Mouse (Mus musculus): Measurements from ENCODE around the gene Fkbpl.

The Fkbpl gene

DNA sequence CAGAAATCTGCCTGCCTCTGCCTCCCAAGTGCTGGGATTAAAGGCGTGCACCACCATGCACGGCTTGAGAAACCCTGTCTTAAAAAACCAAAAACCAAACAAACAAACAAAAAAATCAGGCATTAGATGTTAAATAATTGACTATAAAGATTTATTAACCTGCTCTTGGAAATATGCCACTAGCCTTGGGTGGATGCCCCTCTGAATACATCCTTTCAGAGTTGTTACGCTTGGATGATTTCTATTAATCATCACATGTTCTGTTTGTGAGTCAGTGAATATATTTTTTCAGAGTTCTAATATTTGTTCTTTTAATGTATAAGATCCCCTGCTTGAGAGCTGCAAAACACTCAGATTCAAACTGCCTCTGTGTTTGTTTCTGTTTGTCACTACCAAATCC, 19.6 kb upstream of the Fkbpl start:
- in situ Hi-C loops (cut with MboI; ENCODE audit: low pct_unique_long_range_greater_than_20kb in 1 of 2, low sequenced_read_pairs in 2 of 2, unreplicated experiment in 1 of 2) = loop anchor here in 1 of 2 experiments (5.0 kb wide), 1 partner anchor 48 kb away; no protein-coding TSS in a partner anchor

DNA sequence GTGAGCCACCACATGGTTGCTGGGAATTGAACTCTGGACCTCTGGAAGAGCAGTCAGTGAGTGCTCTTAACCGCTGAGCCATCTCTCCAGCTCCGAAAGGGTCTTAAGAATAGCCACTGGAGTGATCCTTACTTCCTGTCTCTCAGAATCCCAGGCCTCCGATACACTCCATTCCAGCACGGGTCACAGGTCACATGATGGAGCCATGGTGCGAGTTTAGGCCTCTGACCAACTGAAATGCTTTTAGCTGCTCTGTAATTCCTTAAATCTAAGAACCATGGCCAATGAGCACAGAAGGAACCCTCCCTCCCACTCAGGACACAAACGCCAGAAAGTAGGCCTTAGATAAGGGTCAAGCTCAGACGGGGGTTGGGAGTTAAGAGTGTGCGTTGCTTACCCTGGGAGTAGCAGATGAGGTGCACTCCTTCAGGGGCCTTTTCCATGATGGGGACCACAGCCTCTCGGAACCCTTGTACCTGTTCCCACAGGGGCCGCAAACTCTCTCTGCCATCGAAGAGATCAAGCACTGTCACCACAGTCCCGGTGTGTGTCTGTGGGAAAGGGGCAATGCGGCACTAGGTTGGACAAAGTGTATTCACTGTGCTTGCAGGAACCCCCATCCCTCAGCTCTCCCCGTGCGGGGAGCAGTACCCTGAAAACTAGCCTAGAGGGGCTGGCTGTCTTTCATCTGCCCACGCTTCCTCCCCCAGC, 18.3 kb upstream of the Fkbpl start:
- in situ Hi-C loops (cut with MboI; ENCODE audit: low pct_unique_long_range_greater_than_20kb in 1 of 2, low sequenced_read_pairs in 2 of 2, unreplicated experiment in 1 of 2) = loop anchor here in 1 of 2 experiments (5.0 kb wide), 1 partner anchor 49 kb away; no protein-coding TSS in a partner anchor

DNA sequence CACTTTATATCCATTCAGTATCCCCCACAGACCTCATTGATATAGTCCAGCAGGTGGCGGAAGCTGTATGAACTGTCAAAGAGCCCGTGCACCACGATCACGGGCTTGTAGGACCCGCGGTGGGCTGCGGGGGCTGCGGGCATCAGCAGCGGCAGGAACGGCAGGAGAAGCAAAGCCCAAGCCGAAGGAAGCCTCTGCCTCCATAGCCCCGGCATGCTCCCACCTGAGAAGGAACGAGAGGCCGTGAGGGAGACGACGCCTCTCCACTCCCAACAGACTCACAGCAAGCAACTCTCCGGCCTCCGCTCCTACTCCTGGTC, 17.8 kb upstream of the Fkbpl start:
- in situ Hi-C loops (cut with MboI; ENCODE audit: low pct_unique_long_range_greater_than_20kb in 1 of 2, low sequenced_read_pairs in 2 of 2, unreplicated experiment in 1 of 2) = loop anchor here in 1 of 2 experiments (5.0 kb wide), 1 partner anchor 49 kb away; no protein-coding TSS in a partner anchor

DNA sequence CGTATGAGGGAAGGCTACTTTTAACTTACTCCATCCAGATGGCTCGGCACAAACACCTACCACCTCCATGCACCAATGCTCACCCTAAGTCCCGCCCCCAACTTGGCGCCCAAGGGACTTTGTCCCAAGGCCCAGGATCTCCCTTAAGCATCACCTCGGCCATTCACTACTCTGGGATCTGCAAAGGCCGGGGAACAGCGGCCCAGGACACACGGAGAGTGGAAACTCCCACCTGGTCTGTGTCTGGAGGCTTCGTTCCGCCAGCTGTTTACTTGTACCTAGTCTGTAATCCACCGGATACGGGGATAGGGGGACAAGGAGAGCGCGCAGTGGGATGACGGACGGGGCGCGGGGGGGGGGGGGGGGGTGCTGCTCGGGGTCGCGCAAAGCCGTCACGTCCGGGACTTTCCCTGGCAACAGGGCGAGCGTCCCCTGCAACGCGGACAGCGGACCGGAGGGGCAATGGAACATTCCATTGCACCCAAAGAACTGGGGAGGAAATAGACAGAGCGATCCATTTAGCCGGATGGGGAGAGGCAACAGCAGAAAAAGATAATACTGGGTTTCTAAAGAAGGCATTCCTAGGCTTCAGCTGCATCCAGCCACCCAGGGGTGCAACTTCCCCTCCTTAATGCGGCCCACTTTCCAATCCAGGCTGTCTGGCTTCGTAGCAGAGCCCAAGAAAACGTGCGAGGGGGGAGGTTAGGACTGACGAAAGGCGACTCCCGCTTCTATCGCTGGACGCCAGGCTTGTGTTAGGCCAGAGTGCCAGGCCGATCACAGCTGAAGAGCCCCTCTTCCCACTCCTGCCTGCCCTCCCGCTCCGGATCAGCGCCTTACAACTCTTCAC, 17.2 kb upstream of the Fkbpl start:
- in situ Hi-C loops (cut with MboI; ENCODE audit: low pct_unique_long_range_greater_than_20kb in 1 of 2, low sequenced_read_pairs in 2 of 2, unreplicated experiment in 1 of 2) = loop anchor here in 1 of 2 experiments (5.0 kb wide), 1 partner anchor 50 kb away; no protein-coding TSS in a partner anchor

DNA sequence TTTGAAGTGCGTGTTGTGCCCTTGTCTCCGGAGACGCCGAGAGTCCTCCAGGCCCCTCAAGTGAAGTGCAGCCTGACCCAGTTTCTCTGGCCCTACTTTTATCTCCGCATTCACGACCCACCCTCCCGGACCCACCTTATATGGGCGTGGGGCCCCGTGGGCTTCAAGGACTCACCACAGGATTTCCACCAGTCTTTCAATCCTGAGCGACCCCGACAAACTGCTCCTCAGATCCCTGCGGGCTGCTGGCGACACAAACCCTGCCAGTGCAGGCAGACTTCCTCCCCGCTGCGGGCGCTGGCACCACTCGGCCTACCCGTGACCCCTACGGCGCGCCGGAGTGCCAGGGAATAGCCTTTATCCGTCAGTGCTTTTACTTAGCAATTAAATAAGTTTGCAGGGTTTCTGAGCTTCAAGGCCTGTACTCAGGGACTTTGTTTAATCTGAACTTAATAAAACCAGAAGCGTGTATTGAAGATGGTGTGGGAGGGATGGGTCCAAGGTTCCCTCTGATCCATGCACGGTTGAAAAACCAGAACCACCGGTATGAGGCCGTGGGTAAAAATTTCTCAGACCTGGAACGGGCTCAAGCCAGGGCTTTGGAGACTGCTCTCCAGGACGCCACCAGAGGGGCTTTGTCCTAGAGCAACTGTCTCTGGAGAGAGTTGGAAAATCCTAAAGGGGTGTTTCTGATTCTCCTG, 16.5 kb upstream of the Fkbpl start, which contains the start of gene Ppt2:
Gene Ppt2, minus strand, starts transcription at position 568 of the 701 bp plus-strand sequence.
- in situ Hi-C loops (cut with MboI; ENCODE audit: low pct_unique_long_range_greater_than_20kb in 1 of 2, low sequenced_read_pairs in 2 of 2, unreplicated experiment in 1 of 2) = loop anchor here in 1 of 2 experiments (5.0 kb wide), 1 partner anchor 51 kb away; no protein-coding TSS in a partner anchor

DNA sequence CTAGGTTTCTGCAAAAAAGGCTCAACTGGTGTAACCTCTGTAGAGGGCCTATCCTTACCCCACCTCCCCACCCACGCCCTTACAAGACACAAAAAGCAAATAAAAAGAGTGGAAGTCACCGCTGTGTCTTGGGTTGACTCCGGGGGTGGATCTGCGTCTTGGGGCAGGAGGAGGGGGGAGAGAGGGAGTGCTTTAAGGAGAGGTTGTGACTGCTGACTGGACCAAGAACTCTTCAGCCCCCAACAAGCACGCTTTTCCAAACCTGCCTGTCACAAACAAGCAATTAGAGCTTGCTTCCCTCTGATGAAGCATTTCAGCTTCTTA, 16.0 kb upstream of the Fkbpl start:
- in situ Hi-C loops (cut with MboI; ENCODE audit: low pct_unique_long_range_greater_than_20kb in 1 of 2, low sequenced_read_pairs in 2 of 2, unreplicated experiment in 1 of 2) = loop anchor here in 1 of 2 experiments (5.0 kb wide), 1 partner anchor 51 kb away; no protein-coding TSS in a partner anchor

DNA sequence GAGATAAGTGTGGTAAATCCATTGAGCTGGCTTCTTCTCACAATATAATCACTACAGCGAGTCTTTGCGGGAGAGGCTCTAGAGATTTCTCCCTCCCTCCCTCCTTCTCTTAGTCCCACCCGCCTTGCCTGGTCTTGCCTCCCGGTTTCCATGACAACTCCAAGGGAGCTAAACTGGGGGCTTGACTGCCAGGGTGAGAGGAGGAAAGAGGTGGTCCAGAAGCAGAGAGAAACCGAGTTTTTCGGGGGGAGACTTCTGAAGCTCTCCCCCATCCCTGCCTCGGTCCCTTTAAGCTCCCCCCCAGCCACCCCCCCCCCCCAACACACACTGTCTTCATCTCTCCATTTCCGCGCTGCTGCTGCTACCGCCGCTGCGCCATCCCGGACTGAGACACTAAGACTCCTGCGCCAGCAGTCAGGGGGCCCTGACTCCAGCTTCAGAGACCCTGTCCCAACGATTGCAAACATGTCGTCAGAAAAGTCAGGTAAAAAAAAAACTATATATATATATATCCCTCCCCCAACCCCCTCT, 15.3 kb upstream of the Fkbpl start, which contains the start of gene Prrt1:
Gene Prrt1, plus strand, starts transcription at position 313 of the 531 bp plus-strand sequence.
- in situ Hi-C loops (cut with MboI; ENCODE audit: low pct_unique_long_range_greater_than_20kb in 1 of 2, low sequenced_read_pairs in 2 of 2, unreplicated experiment in 1 of 2) = loop anchor here in 1 of 2 experiments (5.0 kb wide), 1 partner anchor 52 kb away; no protein-coding TSS in a partner anchor

DNA sequence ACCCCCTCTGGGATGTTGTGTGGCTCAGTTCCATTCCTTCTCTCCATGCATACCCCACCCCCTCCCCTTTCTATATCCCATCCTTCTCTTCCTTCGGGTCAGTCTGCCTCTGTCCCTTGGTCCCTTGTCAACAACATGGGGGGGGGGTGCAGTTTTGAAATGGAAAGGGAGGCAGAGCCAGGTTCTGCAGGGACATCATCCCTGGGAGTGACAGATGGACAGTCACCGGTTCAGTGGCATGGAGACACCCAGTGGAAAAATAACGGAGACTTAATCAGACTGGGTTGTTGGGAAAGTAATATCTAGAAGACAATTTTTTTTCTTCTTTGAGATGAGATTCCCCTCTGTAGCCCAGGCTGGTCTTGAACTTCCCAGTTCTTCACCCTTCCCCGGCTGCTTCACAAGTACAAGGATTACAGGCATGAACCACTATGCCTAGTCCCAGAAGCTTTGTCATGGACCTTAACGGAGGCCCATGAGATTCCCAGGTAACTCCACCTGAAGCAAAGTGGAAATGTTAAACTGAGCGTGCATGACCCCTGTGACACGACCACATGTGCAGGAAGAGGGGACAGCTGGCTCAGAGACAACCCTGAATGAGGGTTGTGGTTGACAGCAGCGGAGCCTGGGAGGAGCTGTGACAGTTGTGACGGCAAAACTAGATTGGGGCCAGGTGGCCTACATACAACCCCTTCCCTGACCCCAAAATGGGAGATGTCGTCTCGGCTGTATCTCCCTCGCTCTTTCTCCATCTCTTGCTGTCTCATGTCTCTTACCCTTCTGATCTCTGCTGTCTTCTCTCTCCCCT, 14.6 kb upstream of the Fkbpl start:
- in situ Hi-C loops (cut with MboI; ENCODE audit: low pct_unique_long_range_greater_than_20kb in 1 of 2, low sequenced_read_pairs in 2 of 2, unreplicated experiment in 1 of 2) = loop anchor here in 1 of 2 experiments (5.0 kb wide), 1 partner anchor 53 kb away; no protein-coding TSS in a partner anchor

DNA sequence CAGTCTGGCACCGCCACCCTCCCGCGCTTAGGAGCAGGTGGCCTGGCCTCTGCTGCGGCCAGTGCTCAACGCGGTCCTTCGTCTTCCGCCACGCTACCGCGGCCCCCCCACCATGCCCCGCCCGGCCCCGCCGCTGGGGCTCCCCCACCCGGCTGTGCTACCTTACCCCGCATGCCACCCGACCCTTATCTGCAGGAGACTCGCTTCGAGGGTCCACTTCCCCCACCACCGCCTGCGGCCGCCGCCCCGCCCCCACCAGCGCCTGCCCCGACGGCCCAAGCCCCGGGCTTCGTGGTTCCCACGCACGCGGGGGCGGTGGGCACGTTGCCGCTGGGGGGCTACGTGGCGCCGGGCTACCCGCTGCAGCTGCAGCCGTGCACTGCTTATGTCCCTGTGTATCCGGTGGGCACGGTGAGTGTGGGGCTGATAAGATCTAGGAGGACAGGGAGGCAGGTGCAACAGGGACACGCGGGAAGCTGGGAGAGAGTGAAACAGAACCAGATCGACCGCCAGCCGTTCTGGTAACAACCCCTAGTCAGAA, 13.7 kb upstream of the Fkbpl start:
- in situ Hi-C loops (cut with MboI; ENCODE audit: low pct_unique_long_range_greater_than_20kb in 1 of 2, low sequenced_read_pairs in 2 of 2, unreplicated experiment in 1 of 2) = no loop called here

DNA sequence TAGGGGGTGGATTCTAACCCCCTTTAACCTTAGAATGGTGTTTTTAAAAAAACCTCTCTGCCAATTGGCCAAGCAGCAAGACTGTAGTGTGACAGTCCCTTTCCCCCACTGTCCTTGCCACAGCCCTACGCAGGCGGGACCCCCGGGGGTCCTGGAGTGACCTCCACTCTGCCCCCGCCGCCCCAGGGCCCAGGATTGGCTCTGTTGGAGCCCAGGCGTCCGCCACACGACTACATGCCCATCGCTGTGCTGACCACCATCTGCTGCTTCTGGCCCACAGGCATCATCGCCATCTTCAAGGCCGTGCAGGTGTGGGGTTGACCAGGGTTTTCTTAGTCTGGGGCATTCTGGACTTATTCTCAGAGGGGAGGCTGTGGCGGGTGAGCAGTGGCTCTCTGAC, 12.9 kb upstream of the Fkbpl start:
- in situ Hi-C loops (cut with MboI; ENCODE audit: low pct_unique_long_range_greater_than_20kb in 1 of 2, low sequenced_read_pairs in 2 of 2, unreplicated experiment in 1 of 2) = no loop called here

DNA sequence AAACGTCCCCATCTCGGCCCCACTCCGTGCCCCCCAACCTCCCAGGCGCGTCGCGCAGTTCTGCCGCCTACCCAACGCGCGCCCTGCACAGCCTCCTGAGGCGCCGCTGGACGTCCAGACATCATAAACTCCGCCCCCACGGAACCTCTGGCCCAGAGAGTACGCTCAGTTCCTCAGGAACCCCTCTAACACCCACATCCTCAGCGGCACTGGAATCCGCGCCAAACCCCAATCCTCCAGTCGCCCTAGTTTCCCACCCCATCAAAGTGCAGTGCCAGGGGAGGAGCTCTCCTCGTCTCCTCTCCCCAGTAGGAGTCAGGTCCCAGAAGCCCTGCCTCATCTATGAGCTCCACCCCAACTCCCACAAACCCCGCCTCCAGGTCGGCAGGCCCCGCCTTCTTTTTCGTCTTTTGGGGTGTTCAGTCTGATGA, 12.3 kb upstream of the Fkbpl start:
- in situ Hi-C loops (cut with MboI; ENCODE audit: low pct_unique_long_range_greater_than_20kb in 1 of 2, low sequenced_read_pairs in 2 of 2, unreplicated experiment in 1 of 2) = no loop called here

DNA sequence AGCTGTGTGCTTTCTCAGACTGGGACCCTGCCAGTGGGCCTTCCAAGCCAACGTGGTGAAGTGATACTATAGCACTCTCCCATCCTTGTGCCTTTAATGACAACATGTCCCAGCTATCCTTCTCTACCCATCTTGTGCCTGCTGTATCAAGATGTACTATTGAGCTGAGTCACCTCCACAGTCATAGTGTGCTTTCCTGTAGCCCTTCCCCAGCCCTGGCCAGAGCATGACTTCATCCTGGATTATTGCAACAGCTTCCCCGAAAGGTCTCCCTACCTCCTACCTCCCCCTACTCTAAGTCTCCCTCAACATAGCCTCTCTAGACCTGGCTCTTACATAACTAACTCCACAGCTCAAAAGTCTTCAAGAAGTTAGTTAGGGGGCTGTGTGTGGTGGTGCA, 8.9 kb upstream of the Fkbpl start:
- in situ Hi-C loops (cut with MboI; ENCODE audit: low pct_unique_long_range_greater_than_20kb in 1 of 2, low sequenced_read_pairs in 2 of 2, unreplicated experiment in 1 of 2) = no loop called here

DNA sequence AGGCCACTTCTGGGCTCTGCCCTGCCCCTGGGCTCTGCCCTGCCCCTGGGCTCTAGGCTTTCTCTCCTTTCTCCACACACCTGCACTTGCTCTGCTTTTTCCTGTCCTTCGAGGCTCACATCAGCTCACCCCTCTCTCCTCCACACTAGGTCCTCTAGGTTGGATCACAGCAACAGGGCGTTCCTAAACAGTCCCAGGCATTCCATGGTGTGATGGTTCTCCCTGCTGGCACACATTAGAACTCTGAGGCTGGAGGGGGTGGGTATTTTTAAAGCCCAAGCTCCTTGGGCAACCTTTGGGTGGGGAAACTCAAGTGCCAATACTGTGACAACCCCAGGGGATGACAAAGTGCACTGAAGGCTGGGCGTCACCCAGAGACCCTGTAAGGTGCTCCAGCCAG, 7.1 kb upstream of the Fkbpl start:
- in situ Hi-C loops (cut with MboI; ENCODE audit: low pct_unique_long_range_greater_than_20kb in 1 of 2, low sequenced_read_pairs in 2 of 2, unreplicated experiment in 1 of 2) = no loop called here

DNA sequence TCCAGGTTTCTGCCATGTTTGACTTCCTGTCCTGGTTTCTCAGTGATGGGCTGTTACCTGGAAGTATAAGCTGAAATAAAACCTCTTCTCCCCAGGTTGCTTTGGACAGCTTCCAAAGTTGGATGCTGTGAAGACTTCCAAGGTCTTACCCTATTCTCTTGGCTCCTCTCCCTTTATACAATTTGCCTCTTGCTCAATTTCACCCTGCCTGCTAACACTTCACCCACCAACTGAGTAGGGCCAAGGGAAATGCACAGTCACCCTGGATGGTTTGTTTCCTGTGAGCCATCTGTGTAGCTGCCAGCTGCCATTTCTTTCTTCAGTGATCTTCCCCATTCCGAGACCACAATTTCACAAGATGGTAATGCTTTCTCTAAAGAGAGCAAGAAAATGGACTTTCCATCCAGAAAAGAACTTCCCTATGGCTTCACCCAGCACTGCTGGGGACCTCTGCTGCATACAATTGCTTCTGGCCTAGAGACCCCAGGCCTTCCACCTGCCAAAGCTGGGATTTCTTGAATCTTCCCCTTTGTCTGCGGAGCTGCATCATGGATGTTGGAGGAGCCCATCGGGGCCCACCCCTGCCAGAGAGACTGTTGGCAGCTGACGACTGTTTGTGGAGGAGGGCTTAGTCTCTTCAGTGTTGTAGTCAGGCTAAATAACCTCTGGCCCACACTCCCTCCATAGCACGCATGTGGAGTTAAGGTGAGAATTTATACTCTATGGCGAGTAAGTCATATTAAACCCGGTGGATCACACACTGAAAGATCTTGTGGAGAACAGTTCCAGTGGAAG, 4.9 kb upstream of the Fkbpl start:
- in situ Hi-C loops (cut with MboI; ENCODE audit: low pct_unique_long_range_greater_than_20kb in 1 of 2, low sequenced_read_pairs in 2 of 2, unreplicated experiment in 1 of 2) = loop anchor here in 1 of 2 experiments (10.0 kb wide), 1 partner anchor 305 kb away; no protein-coding TSS in a partner anchor

DNA sequence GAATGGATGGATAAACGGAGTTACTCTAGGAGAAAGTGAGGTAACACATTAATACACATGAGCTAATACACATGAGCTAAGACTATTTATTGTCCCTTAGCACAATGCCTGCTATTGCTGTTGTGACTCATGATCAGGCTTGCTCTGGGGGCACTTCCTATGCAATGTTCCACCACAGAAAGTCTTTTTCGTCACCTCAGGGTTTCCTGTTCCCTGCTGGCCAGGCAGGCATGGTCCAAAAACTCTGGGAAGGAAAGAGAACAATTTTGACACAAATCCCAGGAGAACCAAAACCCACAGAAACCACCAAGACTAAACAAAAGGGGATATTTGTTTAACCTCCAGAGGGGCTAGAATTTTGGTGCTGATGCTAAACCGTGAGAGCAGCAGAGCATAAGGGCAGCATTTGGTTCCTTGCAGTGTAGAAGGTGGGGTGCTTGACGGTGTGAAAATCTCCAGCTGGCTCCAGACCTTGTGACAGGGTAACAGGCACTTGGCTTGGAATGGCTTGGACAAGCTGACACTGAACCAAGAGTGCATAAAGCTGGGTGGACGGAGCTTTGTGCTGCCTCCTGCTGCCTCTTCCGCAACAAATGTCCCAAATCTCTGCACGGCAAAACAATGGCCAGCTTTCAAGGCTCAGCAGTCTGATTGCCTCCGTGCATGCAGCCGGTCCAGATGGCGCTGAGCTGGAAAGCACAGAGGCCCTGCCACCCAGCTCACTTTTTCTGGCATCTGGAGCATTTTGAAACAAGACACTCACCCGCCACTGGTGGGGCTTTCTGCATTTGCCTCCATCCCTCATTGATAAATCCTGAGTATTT, 3.6 kb upstream of the Fkbpl start:
- in situ Hi-C loops (cut with MboI; ENCODE audit: low pct_unique_long_range_greater_than_20kb in 1 of 2, low sequenced_read_pairs in 2 of 2, unreplicated experiment in 1 of 2) = loop anchor here in 1 of 2 experiments (10.0 kb wide), 1 partner anchor 304 kb away; no protein-coding TSS in a partner anchor

DNA sequence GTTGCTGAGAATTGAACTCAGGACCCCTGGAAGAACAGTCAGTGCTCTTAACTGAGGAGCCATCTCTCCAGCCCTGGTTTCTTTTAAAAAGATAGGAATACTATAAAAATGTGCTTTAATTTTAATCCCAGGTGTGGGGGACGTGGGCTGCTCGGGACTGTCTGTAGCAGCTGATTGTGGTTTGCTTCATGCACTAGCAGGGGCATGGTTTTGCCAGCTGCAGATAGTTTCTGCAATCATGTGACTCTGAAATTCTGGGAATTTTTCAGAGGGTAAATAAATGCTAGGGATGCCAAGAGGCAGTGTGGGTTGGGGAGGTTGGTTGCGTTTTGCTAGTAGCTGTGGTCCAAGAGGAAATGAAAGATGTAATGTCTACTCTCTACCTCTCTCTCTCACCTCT, 2.6 kb upstream of the Fkbpl start:
- in situ Hi-C loops (cut with MboI; ENCODE audit: low pct_unique_long_range_greater_than_20kb in 1 of 2, low sequenced_read_pairs in 2 of 2, unreplicated experiment in 1 of 2) = loop anchor here in 1 of 2 experiments (10.0 kb wide), 1 partner anchor 303 kb away; no protein-coding TSS in a partner anchor

Measured in mouse embryonic stem cell (cell line).